10 mouse cellular contexts compared by ENCODE assay signal in genomic region chr12:33315804-33316203, GRCm38 (mm10).
A peak's percentile ranks its signal among the peaks of the same experiment; 100 is the strongest.
DNase-seq lines count a peak whose midpoint lies in the region; ATAC-seq and TF ChIP-seq lines count a peak whose summit lies in the region.
"Had no signal": no experiment of that assay in that cellular context is flagged by ENCODE, and none has a peak within 500 bp of the region (broad histone marks: within the 10 kb centered on the region; RNA-seq: fewer than 3 reads in every experiment).

No protein-coding gene starts in this region.

- TF ChIP-seq POLR2A in bone marrow, adult 2 months (IDR thresholded peaks at IDR 0.05; ENCODE audit: borderline replicate concordance, control insufficient read depth, low read depth, low read length) = no peak
- no peak for TF ChIP-seq POLR2A in liver, adult 2 months (IDR thresholded peaks at IDR 0.05; ENCODE audit: extremely low read depth, insufficient read depth, low read length)
- no peak for TF ChIP-seq POLR2A in thymus, adult 2 months (IDR thresholded peaks at IDR 0.05; ENCODE audit: control insufficient read depth, extremely low read depth, insufficient read depth, low read length, poor library complexity)

- no peaks in the 10 kb centered on the region for H3K27me3 ChIP-seq in liver, adult 2 months (ENCODE audit: control insufficient read depth, insufficient read depth, low read length)
- no peaks in the 10 kb centered on the region for H3K27me3 ChIP-seq in thymus, adult 2 months (ENCODE audit: control insufficient read depth, insufficient read depth, low read length)
- H3K27me3 ChIP-seq in midbrain, postnatal 0 days (ENCODE audit: insufficient read depth, low read length) = no peaks in the 10 kb centered on the region
- H3K27me3 ChIP-seq: Patski had no signal

- H3K4me2 ChIP-seq in midbrain, postnatal 0 days (ENCODE audit: low read depth, low read length, poor library complexity, severe bottlenecking) = no peak overlapping the region
- H3K4me2 ChIP-seq: midbrain, embryonic 11.5 days had no signal

- peak; percentile 70 to 80 for DNase-seq in kidney, adult 8-10 months
- no peak for DNase-seq in kidney, postnatal 4 days
- peak; percentile 91 for DNase-seq in liver, adult 2 months (ENCODE audit: extremely low read depth, low read depth, low spot score)
- DNase-seq in thymus, adult 2 months = peak; percentile 59
- no peak for DNase-seq in midbrain, postnatal 0 days (ENCODE audit: low spot score)
- DNase-seq in left cerebral cortex, adult 8-10 months (ENCODE audit: low spot score in 2 of 2) = no peak
- no peak for DNase-seq in Muller cell, postnatal 12 days (ENCODE audit: inconsistent ontology term)

- peaks cover 8% of the 10 kb centered on the region for H3K4me1 ChIP-seq in bone marrow, adult 2 months (ENCODE audit: control insufficient read depth, insufficient read depth, low read length)
- H3K4me1 ChIP-seq in liver, adult 2 months (ENCODE audit: control insufficient read depth, insufficient read depth, low read length) = peaks cover 41% of the 10 kb centered on the region
- peaks cover 46% of the 10 kb centered on the region for H3K4me1 ChIP-seq in thymus, adult 2 months (replicated peaks; ENCODE audit: control insufficient read depth, insufficient read depth, low read length)
- 0 out of 2 replicates have a peak, but pooled peaks cover 7% of the 10 kb centered on the region for H3K4me1 ChIP-seq in midbrain, postnatal 0 days (ENCODE audit: insufficient read depth, low read length)

- peak overlapping the region; percentile 48 for H3K9ac ChIP-seq in liver, adult 2 months (ENCODE audit: low read depth, low read length)
- no peak overlapping the region for H3K9ac ChIP-seq in midbrain, postnatal 0 days (replicated peaks; ENCODE audit: low read length, poor library complexity, severe bottlenecking)

- H3K79me2 ChIP-seq in liver, adult 2 months (ENCODE audit: control insufficient read depth, insufficient read depth, low read length) = peaks cover 13% of the 10 kb centered on the region

- H3K4me3 ChIP-seq in bone marrow, adult 2 months (replicated peaks; ENCODE audit: control insufficient read depth, low read depth, low read length) = peak overlapping the region; percentile 61
- H3K4me3 ChIP-seq in liver, adult 2 months (ENCODE audit: insufficient read depth, low read depth, low read length) = no peak overlapping the region
- peak overlapping the region; percentile 32; the same call in 1 of the 2 replicates for H3K4me3 ChIP-seq in thymus, adult 2 months (ENCODE audit: control insufficient read depth, insufficient read depth, low read length)
- no peak overlapping the region for H3K4me3 ChIP-seq in midbrain, postnatal 0 days (ENCODE audit: low read depth, low read length)

- H3K9me3 ChIP-seq in midbrain, postnatal 0 days (ENCODE audit: low read length) = no peaks in the 10 kb centered on the region

- peak overlapping the region; percentile 84 for H3K27ac ChIP-seq in bone marrow, adult 2 months (ENCODE audit: control insufficient read depth, insufficient read depth, low read depth, low read length, poor library complexity)
- peak overlapping the region; percentile 90 for H3K27ac ChIP-seq in liver, adult 2 months (replicated peaks; ENCODE audit: insufficient read depth, low read depth, low read length)
- H3K27ac ChIP-seq in thymus, adult 2 months (ENCODE audit: control insufficient read depth, insufficient read depth, low read length) = peak overlapping the region; percentile 94
- no peak overlapping the region for H3K27ac ChIP-seq in midbrain, postnatal 0 days (ENCODE audit: low read depth, low read length)

- TF ChIP-seq CTCF in bone marrow, adult 2 months (IDR thresholded peaks at IDR 0.05; ENCODE audit: control insufficient read depth, insufficient read depth, low read length) = no peak
- no peak for TF ChIP-seq CTCF in liver, adult 2 months (IDR thresholded peaks at IDR 0.05; ENCODE audit: low read depth, low read length)
- TF ChIP-seq CTCF in thymus, adult 2 months (IDR thresholded peaks at IDR 0.05; ENCODE audit: borderline replicate concordance, control insufficient read depth, extremely low read depth, insufficient read depth, low read length, poor library complexity) = no peak
- TF ChIP-seq CTCF in midbrain, postnatal 0 days (IDR thresholded peaks at IDR 0.05) = no peak

- WGBS in bone marrow, adult 2 months = 4% methylated on average over 5 of the region's 5 CpGs
- WGBS in liver, adult 2 months = 5% methylated on average over 5 of the region's 5 CpGs
- WGBS in thymus, adult 2 months = 8% methylated on average over 5 of the region's 5 CpGs
- WGBS in midbrain, postnatal 0 days = 83% methylated on average over 5 of the region's 5 CpGs

- no peaks in the 10 kb centered on the region for H3K36me3 ChIP-seq in liver, adult 2 months (ENCODE audit: control insufficient read depth, insufficient read depth, low read length)
- H3K36me3 ChIP-seq in thymus, adult 2 months (ENCODE audit: control insufficient read depth, insufficient read depth, low read length) = no peaks in the 10 kb centered on the region
- H3K36me3 ChIP-seq in midbrain, postnatal 0 days (ENCODE audit: insufficient read depth, low read length) = no peaks in the 10 kb centered on the region

- no peak for ATAC-seq in midbrain, postnatal 0 days (ENCODE audit: low FRiP score)
- ATAC-seq: Patski had no signal

Comparison
In these comparisons a context has a peak if more than half of its experiments do, and no peak if none do; other contexts are left out.
1. DNase-seq: peak in kidney, adult 8-10 months (2 of 2), liver, adult 2 months (single experiment) and thymus, adult 2 months (single experiment); none in kidney, postnatal 4 days (0 of 2), midbrain, postnatal 0 days (single experiment), left cerebral cortex, adult 8-10 months (0 of 2) and Muller cell, postnatal 12 days (single experiment).
2. H3K4me3 ChIP-seq: peak in bone marrow, adult 2 months (single experiment) and thymus, adult 2 months (single experiment); none in liver, adult 2 months (single experiment) and midbrain, postnatal 0 days (single experiment).